Mouse (Mus musculus): ENCODE data around the gene Gabbr2. TPM values are rescaled to one million over a fixed set of nuclear protein-coding genes. Genes with fewer than 3 reads are reported as not detected.
"Not testable (repeated sequence)": the region's sequence is repeated elsewhere in the genome, so short reads cannot be mapped to it uniquely, and the experiment has no call there.

The Gabbr2 gene
- total RNA-seq, 2 experiments from 2014 or later, result 1.2 to 1.6 TPM

DNA sequence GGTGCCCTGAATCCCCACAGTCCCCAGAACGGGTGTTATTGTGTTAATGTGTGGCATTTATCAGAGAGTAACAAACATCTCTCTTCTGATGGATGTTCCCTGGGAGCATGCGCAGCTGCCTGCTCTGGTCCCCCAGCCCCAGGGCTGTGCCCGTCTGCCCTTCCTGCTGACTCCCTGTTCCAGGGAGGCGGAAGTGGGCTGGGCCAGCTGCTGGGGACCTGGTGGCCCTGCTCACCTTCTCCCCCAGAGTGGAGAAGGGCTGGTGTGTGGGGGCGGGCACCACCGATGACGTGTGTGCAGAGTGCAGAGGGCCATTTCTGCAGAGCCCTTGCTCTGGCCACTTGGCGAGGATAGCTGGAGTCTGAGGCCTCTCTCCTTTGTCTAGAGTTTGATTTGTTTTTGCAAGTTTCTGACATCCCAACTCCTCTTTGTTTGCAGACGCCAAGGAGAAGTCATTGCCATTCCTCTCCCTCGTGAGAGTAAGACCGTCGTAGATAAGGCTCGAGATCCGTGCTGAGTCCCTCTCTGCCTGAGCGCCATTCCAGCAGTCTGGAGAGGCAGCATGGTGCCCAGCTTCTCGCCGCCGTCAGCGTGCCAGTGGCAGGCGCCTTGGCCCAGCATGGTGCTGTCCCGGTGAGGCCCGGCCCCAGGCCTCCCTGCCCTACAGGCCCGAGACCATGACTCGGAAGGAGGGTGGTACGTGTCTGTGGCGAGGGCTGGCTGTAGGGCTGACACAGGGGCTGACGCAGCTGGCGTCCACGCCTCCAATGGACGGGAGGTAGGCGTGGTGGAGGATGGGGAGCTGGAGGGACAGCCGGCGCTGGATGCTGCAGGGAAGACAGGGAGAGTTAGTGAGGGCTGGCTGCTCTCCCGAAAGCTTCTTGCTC is 327.3 kb downstream of the Gabbr2 start:
- DNase-seq (ENCODE audit: low spot score in 2 of 2), result peak in 1 of 2 experiments; percentile 55

- no peak for DNase-seq (ENCODE audit: low spot score in 2 of 2)
Measured at GRCm38 (mm10) chr4:46661433-46661832, 330.2 kb downstream of the Gabbr2 start.

DNA sequence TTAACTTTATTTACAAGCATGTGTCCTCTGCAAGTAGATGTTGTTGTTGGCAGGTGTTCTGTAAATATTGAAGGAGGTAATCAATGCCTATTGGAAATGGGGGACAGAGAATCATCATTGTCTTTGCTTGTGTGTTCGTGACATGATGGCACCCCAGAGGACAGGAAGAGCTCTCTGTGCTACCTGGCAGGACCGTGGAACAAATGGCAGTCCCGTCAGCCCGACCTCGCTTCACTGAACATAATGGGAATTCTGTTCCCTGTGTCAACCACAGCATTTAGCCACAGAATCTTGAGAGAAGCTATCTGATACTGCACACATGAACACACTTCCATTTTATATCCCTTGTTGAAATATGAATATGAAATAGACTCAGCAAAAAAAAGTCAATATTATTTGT is 332.7 kb downstream of the Gabbr2 start:
- no peak for DNase-seq (ENCODE audit: low spot score in 2 of 2)

GRCm38 (mm10) chr4:46657116-46657515 is 334.6 kb downstream of the Gabbr2 start:
- peak in 1 of 2 experiments; percentile 25 for DNase-seq (ENCODE audit: low spot score in 2 of 2)

DNA sequence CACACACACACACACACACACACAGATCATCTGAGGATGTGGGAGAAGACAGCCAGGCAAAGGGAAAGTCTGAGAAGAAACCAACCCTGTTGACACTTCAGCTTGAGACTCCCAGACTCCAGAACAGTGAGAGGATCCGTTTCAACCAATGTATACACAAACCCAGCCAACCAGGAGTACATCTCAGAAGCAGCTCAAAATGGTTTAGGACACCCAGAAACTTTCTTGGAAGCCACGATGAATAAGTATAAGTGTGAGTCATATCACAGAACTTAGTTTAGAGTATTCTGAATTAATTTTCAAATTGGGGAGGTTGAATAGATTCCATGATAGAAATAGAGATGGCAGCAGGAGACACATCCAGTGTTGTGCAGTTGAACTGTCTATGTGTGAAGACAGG is 335.7 kb downstream of the Gabbr2 start:
- DNase-seq (ENCODE audit: low spot score in 2 of 2), result no peak

DNA sequence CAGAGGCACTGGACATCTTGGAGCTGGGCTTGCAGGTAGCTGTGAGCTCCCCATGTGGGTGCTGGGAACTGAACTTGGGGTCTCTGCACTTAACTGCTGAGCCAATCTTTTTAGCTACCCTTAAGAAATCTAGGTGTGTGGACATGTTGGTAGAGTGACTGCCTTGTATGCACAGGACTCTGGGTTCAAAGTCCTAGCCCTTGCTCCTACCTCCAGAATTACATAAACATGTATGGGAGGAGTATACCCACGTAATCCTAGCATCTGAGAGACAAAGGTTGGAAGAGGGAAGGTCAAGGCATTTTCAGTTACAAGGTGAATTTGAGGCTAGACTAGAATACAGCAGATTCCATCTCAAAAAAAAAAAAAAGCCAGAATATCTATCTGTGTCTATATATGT is 336.4 kb downstream of the Gabbr2 start:
- DNase-seq (ENCODE audit: low spot score in 2 of 2), result no peak

DNA sequence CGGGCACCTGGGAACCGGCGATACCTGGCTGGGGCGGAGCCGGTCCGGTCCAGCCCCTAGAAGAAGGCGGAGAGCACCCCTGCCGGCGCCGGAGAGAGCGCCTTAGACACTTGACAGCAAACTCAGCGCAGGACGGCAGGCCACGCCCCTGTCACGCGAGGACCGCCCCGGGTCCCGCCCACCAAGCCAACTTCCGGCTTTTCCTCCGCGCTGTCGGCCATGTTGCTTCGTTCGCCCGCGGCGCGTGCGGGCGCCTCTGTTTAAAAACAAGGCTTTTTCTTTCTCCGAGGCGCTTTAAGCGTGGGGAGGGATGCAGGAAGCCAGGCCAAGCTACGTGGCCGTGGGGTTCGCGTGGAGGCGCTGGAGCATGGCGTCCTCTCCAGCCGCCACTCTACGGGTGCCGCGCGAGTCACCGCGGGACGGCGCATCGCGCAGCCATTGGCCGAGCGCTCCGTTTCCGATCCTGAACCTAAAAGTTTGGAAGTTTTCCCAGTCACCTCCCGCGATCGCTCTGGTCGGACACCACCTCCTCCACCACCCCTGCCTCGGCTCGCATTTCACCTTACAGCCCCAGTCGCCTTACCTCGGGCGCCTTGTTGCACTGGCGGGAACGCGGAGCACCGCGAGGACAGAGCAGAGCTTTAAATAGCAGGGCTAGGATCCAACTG is 341.5 kb downstream of the Gabbr2 start, which contains the start of gene Tbc1d2:
TSS of gene Tbc1d2 (minus strand) at position 124 of the 668 bp plus-strand sequence.
- DNase-seq (ENCODE audit: low spot score in 2 of 2), result peak; percentile 81 to 83

DNA sequence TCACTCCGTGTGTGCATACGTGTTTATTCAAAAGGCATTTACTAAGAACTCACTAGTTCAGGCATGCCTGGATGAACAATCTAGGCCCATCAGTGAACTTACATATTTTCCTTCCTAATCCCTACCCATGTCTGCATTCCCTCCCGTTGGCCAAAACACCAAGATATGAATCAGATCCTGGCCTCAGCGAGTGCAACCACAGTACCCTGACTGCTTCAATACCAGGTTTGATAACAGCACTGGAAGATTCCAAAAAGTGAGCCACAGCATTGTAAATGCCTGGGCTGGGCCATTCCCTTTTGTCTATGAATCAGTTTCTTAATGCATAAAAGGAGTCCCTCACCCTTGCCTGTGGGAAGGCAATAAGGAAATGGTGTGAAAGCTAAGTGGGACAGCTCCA is 342.5 kb downstream of the Gabbr2 start:
- no peak for DNase-seq (ENCODE audit: low spot score in 2 of 2)

DNA sequence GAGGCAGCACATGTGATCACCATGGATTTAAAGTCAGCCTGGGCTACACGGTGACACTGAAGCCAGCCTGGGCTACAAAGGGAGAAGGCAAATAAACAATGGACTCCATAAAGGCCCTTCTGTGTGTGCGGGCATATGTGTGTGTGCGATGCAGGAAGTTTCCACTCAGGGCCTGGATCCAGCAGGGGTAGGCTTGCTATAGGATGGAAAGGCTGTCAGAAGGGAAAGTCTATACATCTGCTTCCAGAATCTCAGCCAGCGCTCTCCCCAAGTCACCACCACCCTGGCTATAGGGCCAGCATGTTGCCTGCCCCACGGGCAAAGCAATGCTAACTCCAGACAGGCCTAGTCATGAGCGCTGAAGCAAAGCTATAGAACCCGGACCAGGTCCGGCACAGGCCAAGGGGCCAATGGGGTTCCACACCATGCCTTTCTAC is 348.0 kb downstream of the Gabbr2 start:
- DNase-seq (ENCODE audit: low spot score in 2 of 2), result no peak

DNA sequence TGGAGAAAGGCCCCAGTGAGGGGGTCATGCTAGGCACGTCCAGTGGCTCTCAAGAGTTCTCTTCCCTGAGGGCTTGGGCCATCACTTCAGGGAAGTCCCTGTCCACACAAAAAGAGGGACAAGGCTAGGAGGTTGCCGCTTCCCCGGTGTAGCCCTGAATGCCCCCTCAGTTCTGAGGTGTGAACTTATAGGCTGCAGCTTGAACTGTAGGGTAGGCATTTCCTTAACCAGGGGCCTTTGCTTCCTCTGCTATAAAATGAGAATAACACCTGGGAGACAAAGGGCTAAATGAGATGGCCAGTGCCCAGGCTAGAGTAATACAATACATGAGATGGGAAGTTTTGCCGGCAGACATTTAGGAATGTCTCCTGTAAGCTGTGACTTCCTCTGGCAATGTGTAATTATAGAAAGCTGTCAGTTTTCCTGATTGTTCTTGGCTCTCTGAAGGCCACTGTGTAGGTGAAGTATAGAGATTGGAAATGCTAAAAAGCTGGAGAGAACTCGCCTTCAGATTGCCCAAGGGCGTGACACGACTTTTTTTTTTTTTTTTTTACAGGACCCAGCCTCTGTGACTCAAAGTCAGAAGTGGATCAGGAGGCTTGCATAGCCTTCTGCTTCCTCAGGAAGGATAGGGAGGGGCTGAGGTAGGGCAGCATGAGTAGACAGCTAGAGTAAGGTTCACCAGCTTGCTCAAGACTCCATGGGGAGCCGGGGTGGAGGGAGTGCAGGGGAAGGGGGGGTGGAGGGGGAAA is 348.6 kb downstream of the Gabbr2 start:
- DNase-seq (ENCODE audit: low spot score in 2 of 2), result no peak

DNA sequence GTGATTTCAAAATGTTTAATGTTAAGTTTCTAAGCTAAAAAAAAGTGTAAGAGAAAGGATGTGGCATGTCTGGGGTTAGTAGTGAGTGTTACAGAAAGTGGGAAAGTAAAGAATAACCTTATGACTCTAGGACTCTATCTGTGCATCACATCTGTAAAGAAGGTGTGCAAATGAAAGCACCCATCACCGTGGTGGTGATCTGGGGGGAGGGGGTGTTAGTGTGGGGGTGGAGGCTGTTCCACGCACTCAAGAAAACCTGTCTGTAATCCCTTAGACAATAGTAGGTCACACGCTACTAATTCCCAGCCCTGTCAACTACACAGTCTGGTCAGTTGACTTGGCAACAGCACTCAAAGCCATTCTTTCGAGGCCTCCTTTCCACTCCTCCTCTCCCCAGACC is 350.4 kb downstream of the Gabbr2 start:
- DNase-seq (ENCODE audit: low spot score in 2 of 2), result no peak

DNA sequence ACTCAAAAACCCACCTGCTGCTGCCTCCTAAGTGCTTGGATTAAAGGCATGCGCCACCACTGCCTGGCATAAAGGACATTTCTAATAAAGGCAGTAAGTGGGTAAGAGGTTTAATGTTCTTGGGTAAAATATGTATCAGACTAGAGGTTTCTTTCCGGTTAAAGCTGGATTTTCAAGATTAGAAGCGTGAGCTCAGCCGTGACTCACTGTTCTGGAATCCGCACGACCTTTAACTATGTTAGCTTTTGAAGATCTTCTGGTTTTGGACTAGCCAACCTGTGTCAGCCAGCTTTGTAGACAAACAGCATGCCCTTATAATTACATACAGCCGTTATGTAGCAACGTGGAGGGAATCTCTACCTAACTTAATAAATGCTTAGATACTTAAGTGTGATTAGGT is 351.8 kb downstream of the Gabbr2 start:
- no peak for DNase-seq (ENCODE audit: low spot score in 2 of 2)

GRCm38 (mm10) chr4:46637250-46637649 is 354.4 kb downstream of the Gabbr2 start:
- not testable (repeated sequence) for DNase-seq (ENCODE audit: low spot score in 2 of 2)

DNA sequence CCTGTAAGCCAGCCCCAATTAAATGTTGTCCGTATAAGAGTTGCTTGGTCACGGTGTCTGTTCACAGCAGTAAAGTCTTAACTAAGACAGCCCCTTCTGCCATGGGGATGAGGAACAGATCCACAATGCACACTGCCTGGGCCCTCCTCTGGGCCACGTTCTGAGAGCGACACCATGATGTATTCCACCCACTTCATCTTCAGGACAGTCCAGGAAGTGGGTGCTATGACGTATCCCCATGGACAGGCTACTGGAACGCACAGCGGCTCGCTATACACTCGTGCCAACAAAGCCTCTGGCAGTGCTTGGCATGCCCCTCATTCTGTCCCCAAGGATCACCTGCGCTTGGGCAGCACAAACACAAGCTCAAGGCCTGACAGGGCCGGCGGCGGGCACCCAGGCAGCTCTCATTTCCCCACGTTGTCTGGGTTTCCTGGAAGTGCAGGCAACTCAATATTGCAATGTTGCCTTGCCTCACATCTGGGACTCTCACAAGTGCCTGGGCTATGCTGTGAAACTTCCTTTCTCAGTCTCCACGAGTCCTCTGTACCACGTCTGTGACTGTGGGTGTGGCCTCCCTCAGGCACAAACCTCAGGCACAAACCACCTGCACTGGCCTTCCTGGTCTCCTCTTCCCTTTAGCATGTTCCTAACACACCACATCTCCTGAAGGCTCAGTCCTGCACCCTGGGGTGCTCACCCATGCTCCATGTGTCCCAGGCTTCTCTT is 355.8 kb downstream of the Gabbr2 start:
- DNase-seq (ENCODE audit: low spot score in 2 of 2), result no peak

DNA sequence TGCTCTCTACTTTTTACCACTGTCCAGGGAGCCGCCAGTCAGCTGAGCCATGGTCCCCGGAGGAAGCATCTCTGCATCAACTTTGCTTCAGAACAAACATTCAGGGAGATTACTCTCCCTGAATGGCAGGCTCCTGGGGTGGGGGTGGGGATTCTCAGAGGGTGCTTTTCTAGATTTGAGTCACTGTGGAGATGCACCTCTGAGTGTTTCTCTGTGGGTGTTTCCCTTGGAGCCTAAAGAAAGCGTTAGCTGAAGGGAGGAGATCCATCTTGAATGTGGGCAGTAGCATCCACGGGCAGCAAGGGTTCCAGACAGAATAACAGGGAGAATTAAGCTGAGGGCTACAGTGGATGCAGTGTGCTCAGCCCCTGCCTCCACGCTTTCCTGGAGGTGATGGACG is 356.8 kb downstream of the Gabbr2 start:
- no peak for DNase-seq (ENCODE audit: low spot score in 2 of 2)

DNA sequence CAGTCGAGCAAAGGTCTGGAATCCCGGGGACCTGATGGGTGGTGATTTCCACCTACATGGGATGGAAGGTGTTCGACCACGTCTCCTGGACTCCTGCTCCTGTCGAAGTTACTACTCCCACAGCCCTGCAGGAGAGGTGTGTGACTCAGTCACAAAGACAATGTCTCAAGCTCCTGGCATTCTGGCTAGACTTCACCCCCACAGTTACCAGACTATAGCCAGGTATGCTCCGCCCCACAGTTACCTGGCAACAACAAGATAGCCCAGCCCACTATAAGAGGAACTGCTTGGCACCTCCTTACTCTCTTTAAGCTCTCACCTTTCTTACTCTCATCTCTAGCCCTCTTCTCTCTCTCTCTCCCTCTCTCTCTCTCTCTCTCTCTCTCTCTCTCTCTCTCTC is 358.1 kb downstream of the Gabbr2 start:
- DNase-seq (ENCODE audit: low spot score in 2 of 2), result not testable (repeated sequence)

- DNase-seq (ENCODE audit: low spot score in 2 of 2), result no peak
Measured at GRCm38 (mm10) chr4:46632465-46632864, 359.2 kb downstream of the Gabbr2 start.

DNA sequence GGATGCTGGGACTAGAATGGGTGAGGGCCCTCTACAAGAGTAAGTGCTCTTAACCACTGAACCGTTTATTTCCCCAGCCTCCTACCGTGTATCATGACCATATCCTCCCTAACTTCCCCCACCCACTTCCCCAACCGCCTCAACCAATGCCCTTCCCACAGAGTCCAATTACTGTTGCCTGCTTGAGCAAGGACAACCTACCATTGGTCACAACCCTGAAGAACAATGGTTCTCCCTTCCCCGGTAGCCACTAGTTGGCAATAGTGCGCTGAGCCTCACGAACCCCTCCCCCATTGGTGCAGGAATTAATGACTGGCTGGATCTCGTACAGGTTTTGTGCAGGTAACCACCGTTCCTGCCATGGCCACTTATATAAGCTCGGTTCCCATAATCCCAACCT is 361.3 kb downstream of the Gabbr2 start:
- no peak for DNase-seq (ENCODE audit: low spot score in 2 of 2)

- DNase-seq (ENCODE audit: low spot score in 2 of 2), result no peak
Measured at GRCm38 (mm10) chr4:46628873-46629272, 362.8 kb downstream of the Gabbr2 start.

DNA sequence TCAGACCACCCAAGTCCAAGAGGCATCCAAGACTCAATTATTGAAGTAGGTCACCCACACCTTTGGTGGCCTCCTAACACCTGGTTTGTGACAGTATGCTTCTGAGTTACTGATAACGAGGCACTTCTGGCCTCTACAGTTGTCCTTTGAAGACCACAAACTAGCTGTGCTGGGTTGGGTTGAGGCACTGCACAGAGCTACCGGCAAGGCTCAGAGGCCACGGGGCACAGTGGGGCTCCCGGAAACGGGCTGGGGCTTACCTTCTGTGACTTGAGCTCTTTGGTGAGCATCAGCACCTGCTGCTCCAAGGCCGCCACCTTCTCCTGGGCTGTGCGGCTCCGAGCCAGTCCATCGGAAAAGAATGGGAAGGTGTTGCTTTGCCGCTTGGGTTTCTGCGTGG is 363.6 kb downstream of the Gabbr2 start:
- DNase-seq (ENCODE audit: low spot score in 2 of 2), result no peak

DNA sequence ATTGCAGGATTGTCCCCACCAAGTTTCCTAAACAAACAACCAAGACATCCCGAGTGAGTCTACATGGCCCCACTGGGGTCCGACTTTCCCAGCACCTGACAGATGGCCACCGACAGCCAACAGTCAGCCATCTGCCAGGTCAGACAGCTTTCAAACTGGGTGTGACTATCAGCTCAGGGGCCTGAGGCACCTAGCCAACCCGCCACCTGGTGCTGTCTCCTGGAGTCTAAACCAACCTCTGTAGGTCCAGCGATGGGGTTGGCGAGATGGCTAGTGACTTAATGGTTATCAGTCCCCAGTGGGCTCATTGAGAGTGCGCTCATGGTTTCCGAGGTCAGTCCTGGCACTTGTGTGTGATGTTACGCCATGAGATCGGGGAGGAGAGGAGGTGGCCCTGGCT is 366.6 kb downstream of the Gabbr2 start:
- DNase-seq (ENCODE audit: low spot score in 2 of 2), result no peak

Measured in adrenal gland, postnatal 4 days (tissue).